Mouse (Mus musculus) adrenal gland, postnatal 0 days (tissue): ENCODE results near the gene Ssmem1. TPM values are rescaled to one million over a fixed set of nuclear protein-coding genes. Genes with fewer than 3 reads are reported as not detected.

Experiments
- polyA plus RNA-seq: library from polyadenylated mRNA; unstranded; fragments of >200 nt; fragmentation: Nextera tagmentation; extraction: Ambion mirVana; gene quantifications from 2 replicates; pipeline ENCODE4 v1.2.1, GENCODE M21; 2015

Gene Ssmem1
- polyA plus RNA-seq: 0.11 and 0.39 TPM in 2 replicates

DNA sequence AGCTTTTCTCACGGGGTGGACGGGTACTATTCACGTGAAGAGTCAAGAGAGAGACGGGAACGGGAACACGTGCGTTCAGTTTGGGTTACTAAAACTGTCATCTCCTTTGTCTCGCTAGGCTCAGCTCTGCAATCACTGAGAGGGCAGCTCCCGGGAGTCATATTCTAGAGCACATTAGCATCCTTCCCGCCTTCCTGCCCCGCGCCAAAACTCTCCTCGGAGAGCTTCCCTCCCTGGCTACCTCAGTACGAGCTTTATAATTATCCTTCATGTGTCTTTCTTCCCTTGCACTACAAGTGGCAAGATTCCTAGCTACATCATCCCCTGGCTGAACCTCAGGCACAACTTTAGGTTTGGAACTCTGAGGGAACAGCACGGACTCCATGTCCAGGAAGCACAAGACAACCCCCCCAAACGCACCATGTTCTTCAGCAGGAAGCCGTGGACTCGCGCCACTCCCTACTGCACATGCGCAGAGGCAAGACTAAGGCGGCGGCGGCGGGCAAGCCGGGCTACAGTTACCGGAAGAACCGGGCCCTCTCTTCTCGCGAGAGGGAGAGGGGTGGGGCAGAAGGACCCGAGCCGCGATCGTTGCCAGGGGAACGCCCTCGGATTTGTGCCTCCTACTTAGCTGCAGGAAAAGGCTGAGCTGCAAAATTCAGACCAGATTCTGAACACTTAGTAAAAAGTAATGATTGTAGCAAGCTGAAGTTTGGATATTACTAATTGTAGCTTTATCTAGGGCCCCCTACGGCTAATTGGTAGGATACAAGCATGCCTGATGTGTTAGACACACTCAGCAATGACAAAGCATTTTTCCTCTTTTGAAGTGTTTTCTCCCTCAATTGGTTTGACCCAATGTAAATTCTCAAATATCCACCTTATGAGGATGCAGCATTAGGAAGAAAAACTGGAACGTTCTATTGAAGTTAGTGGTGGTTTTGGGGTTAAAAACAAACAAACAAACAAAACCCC is at the start of gene Ssmem1, which contains the start of gene Tmem209:
Gene Ssmem1, plus strand, starts transcription at position 585 of the 975 bp plus-strand sequence.
Gene Tmem209, minus strand, starts transcription at position 519 of the 975 bp plus-strand sequence.

GRCm38 (mm10) chr6:30541009-30541799 is 31.6 kb downstream of the Ssmem1 start, which contains the start of gene Cpa2:
Gene Cpa2 (plus strand): TSS chr6:30541582.

DNA sequence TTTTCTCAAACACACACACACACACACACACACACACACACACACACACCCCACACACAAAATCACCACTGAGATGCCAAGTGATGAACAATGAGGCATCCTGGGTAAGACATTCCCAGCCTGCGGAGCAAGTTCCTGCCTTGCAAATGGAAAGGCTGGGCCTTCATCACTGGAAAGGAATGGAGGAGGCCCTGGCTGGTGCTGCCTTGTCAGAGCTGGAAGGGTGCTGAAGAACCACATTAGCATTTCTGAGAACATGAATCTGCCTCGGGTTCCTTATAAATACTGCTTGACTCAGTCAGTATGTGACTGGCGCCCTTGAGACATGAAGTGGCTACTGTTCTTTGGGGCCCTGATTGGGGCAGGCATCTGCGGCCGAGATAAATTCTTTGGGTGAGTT is 58.4 kb downstream of the Ssmem1 start, which contains the start of gene Cpa4:
Gene Cpa4, plus strand, starts transcription at position 301 of the 400 bp plus-strand sequence.

Other genes with a start within 250 kb of the Ssmem1 start
- 40.1 and 51.8 TPM in 2 replicates for gene Ube2h, start 205.3 kb upstream of the Ssmem1 start, polyA plus RNA-seq
- 31.3 and 38.0 TPM in 2 replicates for gene Zc3hc1, start 118.8 kb upstream of the Ssmem1 start, polyA plus RNA-seq
- 11.1 TPM in 2 replicates for gene Klhdc10, start 108.0 kb upstream of the Ssmem1 start, polyA plus RNA-seq
- gene Tmem209, start 66 bp upstream of the Ssmem1 start, polyA plus RNA-seq: 22.2 and 26.8 TPM in 2 replicates
- 8.5 and 9.7 TPM in 2 replicates for gene Cpa2, start 31.7 kb downstream of the Ssmem1 start, polyA plus RNA-seq
- 1.0 and 2.3 TPM in 2 replicates for gene Cpa4, start 58.5 kb downstream of the Ssmem1 start, polyA plus RNA-seq
- gene Cpa5, start 101.2 kb downstream of the Ssmem1 start, polyA plus RNA-seq: 0.11 and 0.13 TPM in 2 replicates
- 1.1 and 1.4 TPM in 2 replicates for gene Cpa1, start 129.4 kb downstream of the Ssmem1 start, polyA plus RNA-seq
- 7.9 and 13.4 TPM in 2 replicates for gene Cep41, start 183.9 kb downstream of the Ssmem1 start, polyA plus RNA-seq
- 575 TPM in 2 replicates for gene Mest, start 213.7 kb downstream of the Ssmem1 start, polyA plus RNA-seq